Mouse (Mus musculus): Measurements from ENCODE around the gene Sulf2.

The Sulf2 gene

DNA sequence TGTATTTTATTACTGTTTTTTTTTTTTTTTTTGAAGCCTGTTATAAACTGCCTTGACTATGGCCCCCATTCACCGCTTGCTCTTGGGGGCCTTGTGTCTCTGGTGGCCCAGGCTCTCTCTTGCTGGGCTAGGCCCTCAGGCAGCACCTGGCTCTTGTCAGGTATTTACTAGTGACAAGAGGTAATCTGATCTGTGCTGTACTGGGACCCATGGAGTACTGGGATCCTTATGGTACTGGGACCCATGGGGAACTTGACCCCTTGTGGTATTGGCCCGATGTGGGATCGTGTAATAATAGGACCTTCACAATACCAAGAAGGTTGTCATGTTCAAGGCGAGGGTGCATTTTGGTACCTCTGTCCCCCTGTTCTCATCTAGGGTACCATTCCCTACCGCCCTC, 4.9 kb downstream of the Sulf2 start:
- no peak for DNase-seq (ENCODE audit: extremely low spot score, low read depth, low spot score)

DNA sequence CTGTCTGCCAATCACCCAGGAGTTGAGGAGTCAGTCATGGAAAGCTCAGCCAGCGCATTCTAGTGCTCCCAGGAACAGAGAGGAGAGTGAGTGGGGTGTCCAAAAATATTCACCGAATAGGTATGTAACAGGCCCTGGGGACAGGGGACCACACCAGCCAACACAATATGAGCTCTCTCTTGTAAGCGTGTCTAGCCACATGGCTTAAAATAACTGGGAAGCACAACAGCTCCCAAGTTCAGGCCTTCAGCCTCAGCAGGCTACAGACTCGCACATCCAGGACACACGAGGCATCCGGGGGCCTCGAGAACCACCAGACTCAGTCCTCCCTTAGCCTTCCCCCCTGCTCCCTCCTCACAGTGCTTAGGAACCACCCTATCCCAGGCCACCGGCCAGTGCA, 6.0 kb downstream of the Sulf2 start:
- no peak for DNase-seq (ENCODE audit: extremely low spot score, low read depth, low spot score)

DNA sequence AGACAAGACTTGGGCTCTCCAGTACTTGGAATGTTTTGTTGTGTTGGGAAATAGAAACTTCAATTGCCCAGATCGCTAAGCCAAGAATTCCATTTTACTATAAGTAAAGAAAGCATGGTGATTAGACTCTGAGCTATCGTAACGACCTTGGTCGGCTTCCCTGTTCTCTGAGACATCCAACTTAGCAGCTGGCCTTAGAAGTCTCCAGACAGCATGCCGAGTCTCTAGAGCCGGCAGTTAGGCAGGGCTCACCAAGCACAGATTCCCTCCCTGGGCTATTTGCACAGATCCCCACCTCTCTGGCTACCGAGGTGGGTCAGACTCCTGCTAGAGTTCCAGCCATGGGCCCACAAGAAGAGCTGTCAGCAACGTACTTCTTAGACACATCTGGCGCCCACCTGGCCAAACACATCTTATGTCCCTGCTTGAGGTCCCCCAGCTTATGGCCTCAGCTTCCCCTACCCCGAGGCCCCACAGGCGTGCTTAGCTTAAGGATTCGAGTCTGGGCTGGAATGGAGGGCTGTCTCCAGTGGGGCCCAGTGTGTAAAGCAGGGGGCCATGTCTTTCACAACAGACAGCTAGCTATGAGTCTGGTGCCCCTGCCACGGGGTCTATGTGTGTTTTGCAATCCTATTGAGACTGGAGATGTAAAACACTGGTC, 6.7 kb downstream of the Sulf2 start:
- peak; percentile 39 for DNase-seq (ENCODE audit: extremely low spot score, low read depth, low spot score)

DNA sequence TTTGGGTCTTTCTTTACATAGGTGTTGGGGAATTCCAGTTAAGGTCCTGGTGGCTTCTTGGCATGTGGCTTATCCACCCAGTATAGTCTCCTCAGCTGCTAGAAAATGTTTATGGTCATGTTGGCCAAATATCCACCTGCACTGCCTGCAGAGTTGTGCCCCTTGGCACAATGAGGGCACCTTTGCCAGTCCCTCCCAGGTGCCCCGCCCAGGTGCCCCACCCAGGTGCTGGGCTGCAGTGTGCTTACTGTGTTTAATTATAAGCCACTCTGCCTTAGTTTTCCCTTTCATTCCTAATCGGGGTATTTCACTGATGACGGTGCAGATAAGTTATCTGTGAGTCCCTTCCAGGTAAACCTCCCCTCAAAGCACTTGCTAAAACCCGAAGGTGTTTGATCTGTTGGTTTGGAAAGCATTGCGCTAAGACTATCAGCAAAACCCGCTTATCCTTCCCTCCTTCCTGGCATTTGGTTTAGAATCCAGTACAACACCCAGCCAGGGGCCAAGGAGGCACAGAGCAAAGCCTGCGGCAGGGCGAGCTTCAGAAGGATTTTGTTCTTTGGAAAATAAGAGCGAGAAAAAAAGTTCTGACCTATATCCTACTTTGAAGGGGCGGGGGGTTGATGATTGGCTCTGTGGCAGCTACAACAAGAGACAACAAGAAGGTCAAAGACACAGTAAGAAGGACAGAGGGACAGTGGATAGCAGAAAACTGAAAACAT, 7.4 kb downstream of the Sulf2 start:
- DNase-seq (ENCODE audit: extremely low spot score, low read depth, low spot score), result no peak

DNA sequence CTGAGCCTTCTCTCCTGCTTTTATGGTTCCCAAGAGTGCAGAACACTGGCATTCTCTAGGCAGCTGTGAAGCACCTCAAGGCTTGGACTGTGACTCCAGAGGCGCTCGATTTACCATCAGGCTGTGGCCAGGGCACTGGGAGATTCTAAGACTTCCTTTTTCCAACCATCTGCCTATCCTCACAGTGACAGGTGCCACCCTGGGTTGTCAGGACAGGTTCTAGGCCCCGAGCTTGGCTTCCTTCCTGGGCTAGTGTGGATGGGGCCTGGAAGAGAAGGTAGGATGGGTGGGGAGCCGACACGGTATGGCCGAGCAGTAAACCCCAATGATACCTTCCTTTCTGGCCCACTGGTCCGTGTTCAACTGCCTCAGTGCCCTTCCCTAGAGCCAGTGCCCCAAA, 9.0 kb downstream of the Sulf2 start:
- no peak for DNase-seq (ENCODE audit: extremely low spot score, low read depth, low spot score)

DNA sequence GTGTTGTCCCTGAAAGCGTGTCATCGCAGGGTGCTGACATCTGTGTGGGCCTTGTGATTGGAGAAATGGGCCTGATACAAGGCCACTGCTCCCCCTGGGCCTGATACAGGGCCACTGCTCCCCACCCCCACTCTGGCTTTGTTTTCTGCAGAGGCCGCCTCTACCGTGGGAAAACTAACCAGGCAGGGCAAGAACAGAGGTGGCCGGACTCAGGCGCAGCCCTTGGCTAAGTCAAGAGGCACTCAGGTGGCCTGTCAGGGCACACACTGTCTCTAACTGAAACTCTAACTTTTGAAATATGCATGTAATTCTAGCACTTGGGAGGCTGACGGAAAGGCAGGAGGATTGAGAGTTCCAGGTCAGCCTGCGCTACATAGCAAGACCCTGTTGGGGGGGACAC, 10.4 kb downstream of the Sulf2 start:
- no peak for DNase-seq (ENCODE audit: extremely low spot score, low read depth, low spot score)

DNA sequence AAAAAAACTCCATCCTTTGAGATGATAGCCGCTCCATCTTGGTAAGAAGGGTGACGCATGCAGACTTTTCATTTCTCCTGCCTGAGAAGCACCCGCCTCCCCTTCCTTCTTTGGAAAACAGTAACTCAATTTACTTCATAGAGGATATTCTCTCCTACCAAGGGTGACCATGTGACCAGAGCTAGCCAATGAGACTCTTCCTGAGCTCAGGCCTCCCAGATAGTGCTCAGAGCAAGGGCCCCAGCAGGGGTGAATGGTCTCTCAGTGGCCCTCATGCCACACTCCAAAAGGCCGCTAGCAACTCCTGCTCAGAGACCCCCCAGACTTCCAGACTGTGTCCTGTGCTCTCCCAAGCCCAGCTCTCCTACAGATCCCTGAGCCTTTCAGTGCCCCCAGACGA, 11.6 kb downstream of the Sulf2 start:
- DNase-seq (ENCODE audit: extremely low spot score, low read depth, low spot score), result no peak

DNA sequence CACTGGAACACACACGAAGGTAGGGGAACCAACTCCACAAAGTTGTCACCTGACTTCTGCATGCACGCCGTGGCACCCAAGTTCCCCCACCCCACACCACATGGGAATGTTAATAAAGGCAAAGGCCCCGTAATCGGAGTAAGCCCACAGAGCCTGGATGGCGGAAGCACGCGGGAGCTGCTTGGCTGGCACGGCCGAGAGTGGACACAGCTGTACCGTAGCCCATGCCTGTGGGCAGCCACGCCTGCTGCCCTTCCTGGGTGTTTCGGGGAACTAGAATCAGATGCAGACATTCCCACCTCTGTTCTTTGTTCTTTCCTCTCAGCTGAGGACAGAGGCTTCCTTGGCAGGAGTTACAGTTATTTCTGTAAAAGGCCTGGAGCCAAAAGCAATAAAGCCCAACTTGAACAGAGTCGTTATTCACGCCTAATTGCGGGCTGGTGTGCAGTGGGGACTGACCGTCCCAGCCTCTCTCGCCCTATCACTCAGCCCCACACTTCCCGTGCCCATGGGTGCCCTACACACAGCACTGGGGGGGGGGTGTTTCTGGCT, 12.8 kb downstream of the Sulf2 start:
- DNase-seq (ENCODE audit: extremely low spot score, low read depth, low spot score), result no peak

DNA sequence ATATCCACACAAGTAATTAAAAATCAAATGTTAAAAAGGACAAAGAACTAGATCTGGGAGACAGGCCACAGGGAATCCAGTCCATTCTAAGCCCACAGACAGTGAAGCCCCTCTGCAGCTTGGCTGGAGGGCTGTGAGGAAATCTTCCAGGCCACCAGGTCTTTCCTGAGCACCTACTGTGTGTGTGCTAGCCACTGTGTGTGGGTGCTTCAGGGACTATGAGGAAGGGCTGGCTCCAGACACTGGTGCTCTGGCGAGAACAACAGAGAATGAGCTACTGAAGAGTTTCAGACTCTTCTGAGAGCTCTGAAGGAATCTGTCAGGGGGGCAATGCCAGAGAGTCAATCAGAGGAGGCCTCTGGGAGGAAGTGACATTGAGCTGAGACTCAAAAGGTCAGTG, 13.6 kb downstream of the Sulf2 start:
- DNase-seq (ENCODE audit: extremely low spot score, low read depth, low spot score), result no peak

DNA sequence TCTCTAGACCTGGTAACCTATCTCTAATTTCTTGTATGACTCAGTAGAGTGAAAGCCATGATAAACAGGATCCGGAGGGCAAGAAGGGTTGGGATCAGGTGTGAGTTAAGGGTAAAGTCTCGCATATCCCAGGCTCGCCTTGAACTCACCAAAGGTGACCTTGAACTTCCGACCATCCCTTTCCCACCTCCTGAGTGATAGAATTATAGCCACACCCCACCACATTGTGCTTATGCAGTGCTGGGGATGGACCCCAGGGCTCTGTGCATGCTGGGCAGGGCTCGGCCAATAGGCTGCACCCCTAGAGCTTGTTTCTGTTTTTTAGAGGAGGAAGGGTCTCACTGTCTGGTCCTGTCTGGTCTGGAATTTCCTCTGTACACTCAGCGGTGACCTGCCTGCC, 14.4 kb downstream of the Sulf2 start:
- DNase-seq (ENCODE audit: extremely low spot score, low read depth, low spot score), result no peak

DNA sequence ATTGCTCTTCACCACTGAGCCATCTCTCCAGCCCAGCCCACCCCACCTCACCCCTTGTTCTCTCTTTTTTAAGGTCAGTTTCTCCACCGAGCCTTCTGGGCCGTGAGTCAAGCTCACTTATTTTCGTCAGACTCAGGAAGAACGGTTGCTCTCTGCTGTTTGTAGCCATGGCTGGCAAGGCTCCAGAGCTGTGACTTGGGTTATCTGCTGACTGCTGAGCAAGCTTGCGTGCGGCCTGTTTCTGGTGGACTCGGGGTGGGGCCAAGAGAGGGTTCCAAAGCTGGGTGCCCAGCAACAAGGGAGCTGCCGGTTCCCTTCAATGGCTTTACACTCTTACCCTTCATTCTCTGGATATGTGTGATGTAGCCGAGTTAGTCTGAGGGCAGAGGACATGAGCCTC, 15.0 kb downstream of the Sulf2 start:
- DNase-seq (ENCODE audit: extremely low spot score, low read depth, low spot score), result no peak

DNA sequence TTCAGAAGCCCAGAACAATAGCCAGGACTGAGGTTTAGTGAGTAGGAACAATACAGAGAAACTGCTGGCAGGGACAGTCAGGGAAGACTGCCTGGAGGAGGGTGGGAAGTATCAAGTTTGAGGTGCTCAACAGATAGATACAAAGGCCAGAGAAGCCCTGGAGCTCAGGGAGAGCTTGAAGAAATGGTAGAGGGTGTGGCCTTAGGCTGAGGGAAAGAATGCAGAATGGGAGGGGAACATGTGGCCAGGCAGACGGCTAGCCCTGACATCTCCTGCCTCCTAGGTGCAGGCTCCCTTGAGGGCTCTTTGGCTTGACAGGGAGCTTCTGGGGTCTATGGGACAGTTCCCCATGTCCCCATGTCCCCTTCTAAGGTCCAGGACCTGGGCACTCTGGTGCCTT, 17.2 kb downstream of the Sulf2 start:
- DNase-seq (ENCODE audit: extremely low spot score, low read depth, low spot score), result no peak

DNA sequence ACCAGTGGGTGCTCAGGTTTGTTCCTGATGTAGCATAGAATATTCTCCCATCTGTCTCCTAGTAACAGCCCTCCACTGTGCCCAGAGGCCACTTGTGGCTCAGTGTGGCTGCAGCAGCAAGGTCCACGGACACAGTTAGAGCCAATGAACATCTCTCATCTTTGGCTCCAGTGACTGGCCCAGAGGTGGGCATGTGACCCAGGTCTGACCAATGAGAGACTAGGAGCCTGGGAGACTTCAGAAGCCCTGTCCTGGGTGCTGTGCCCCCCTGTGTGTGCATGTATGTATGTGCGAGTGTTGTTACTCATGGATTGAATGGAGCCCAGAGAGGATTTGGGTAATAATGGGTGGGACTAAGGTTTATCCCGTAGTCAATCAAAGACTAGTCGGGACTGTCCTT, 18.0 kb downstream of the Sulf2 start:
- DNase-seq (ENCODE audit: extremely low spot score, low read depth, low spot score), result no peak

DNA sequence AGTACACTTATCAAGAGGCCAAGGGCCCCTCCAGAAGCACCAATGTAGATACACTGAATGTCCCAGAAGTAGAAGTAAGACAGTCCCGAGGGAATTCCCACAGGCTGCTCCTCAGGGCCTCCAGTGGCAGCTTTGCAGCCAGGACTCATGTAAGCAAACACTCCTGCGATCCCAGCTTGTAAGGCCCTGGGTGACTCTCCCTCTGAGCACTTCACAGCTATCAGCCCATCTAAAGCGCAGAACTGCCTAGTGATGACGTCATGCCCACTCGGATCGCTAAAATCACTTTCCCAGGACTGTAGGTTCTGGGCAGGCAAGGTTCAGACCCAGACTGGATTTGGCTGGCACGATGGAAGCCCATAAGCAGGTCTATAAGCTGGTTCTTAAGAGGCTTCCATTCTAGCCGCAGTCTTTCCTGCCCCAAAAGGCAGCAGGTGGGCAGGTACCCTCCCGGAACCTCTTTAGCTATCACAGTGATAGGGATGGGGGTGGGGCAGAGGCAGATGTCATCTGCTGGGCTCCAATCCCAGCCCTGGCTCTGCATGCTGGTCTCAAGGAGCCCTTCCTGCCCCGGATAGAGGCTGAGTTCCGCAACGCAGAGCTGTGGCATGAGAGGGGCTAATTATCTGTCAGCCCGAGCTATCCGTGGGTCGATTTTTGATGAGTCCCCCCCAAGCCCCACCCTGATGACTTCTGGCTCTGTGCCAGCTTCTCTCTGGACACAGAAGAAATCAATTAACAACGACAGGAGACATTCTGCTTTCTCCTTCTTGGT, 19.6 kb downstream of the Sulf2 start:
- no peak for DNase-seq (ENCODE audit: extremely low spot score, low read depth, low spot score)

DNA sequence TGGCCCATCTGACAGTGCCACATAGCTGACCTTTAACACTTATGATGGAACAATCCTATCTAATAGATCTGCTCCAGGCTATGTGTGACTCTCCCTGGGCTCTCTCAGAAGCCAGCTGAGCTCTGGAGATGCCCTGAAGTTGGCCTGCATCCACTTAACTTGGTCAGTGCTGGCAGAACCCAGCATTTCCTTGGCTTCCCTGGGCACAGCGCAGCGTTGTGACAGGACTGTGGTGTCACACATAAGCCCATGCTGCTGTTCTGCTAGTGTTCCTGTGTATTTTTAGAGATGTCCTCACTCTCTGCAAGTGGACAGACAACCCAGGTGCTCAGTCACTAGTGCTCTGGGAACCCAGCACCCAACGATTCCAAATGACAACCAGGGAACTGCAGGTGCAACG, 26.7 kb downstream of the Sulf2 start:
- DNase-seq (ENCODE audit: extremely low spot score, low read depth, low spot score), result no peak

DNA sequence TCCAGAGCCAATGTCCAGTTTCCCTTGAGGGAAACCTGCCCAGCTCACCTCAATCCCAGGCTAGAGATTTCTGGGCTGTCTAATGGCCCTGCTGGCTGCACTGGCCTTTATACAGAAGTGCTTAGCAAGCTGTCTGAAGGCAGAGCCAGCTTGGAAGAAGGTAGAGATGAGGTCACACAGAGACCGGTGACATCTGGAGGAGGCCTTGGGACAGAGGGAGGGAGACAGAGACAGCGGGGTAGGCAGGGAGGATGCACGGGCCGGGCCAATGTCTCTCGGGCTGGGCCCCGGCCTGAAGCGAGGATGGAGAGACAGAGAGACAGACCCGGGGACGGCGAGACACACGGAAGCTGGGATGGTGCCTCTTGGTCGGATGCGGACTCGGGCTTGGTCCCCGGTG, 27.4 kb downstream of the Sulf2 start:
- no peak for DNase-seq (ENCODE audit: extremely low spot score, low read depth, low spot score)

DNA sequence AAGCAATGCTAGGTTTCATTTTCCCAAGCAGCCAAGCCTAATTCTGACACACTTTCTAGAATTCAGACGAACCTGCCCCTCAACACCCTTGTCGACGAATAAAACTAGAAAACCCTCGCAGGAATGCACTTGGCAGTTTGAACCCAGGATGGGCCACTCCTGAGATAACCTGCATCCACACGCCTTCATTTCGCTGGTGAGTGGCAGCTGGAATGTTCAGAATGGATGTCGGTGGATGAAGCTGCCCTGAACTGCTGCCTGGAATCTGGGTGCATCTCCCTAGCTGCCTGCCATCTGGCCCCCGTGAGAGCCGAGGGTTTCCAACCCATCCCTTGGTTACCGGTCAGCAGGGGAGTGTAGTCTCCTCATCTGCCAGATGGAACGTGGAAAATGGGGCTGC, 29.1 kb downstream of the Sulf2 start:
- DNase-seq (ENCODE audit: extremely low spot score, low read depth, low spot score), result no peak

DNA sequence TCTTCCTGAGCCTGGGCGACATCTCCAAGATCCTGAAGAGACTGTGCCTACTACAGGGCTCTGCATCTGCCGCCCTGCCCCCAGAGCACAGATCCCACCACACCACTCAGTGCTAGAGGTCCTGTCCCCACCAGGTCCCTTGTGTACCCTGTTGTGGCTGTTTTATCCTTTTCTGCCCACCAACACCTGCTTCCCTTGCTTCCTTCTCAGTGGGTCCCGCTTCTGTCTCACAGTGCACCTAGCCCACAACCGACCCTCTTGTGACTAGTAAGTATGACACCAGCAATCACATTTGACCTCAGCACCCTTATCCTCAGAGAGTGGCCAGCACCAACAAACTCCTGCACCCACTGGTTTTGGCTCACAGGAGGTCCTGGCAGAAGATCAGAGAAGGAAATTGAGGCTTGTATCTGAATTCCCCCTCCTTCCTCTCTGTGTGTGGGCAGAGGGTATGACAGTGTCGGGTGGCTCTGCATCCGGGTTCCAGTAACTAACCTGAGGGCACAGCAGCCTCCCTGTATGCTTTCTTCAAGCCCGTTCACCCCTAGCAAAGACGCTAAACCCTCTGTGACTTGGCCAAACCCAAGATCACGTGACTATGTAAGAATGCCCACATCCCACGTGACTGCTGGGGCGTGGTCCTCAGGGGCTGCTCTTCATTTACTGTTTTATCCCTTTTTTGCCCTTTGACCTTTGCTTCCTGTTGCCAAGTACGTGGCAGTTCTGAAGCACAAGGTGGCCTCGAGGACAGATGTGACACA, 29.8 kb downstream of the Sulf2 start:
- no peak for DNase-seq (ENCODE audit: extremely low spot score, low read depth, low spot score)

DNA sequence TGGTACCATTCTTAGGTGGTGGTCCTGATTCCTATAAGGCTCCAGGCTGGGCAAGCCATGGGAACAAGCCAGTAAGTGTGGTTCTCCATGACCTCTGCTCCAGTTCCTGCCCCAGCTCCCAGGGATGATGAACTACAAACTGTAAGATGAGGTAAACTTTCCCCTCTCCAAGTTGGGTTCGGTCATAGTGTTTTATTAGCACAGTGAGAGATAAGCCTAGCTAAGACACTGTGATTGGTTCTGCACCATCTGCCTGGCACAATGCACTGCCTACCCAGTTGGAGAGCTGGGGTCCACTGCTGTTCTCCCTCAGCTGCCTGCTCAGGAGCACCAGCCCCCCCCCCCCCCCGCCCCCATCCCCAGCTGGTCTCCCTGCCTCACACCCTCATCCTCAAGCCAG, 30.4 kb downstream of the Sulf2 start:
- no peak for DNase-seq (ENCODE audit: extremely low spot score, low read depth, low spot score)

DNA sequence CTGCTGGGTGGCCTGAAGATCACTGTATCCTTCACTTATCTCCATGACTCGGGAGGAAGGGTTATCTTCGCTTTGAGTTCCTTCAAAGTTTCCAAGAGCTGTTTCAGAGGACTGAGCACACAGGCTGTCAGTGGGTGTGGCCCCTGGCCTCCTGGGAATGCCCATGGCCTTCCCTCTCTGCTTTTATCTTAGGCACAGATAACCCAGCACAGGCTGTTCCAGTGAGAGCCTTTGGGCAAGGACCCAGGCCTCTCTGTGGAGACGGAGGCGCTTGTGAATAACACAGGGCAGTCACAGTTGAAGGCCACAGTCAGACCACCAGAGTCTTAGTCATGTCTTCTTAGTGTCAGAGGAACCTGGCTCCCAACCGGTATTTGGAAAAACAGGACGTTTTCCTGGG, 32.7 kb downstream of the Sulf2 start:
- no peak for DNase-seq (ENCODE audit: extremely low spot score, low read depth, low spot score)

DNA sequence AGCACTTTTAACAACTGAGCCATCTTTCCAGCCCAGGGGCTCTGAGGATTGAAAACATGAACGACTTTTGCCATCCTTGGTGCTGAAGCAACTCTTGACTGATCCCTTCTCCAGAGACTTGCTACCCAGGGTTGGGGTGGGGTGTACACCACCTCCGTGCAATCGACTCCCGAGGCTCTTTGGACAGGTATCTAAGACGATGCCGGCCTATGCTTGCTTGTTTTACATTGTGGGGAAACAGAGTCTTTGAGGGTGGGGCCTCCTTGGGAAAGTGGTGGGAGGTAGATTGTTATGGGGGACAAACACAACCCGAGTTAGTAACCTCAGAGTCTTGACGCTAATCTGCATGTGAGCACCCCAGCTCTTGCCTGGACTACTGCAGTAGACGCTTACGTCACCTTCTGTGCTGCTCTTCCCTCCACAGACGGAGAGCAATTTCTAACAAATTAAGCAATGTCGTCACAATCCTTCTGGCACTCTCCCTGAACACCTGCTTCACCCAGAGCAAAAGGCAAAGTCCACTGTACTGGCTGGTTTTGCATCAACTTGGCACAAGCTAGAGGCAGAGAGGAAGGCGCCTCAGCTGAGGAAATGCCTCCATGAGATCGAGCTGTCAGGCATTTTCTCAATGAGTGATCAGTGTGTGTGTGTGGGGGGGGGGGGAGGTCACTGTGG, 33.6 kb downstream of the Sulf2 start:
- no peak for DNase-seq (ENCODE audit: extremely low spot score, low read depth, low spot score)

All from hindlimb bud, embryonic 11.5 days (tissue).